Mouse (Mus musculus): ENCODE results near the gene Ryr2. TPM values are rescaled to one million over a fixed set of nuclear protein-coding genes. Genes with fewer than 3 reads are reported as not detected.

The Ryr2 gene
- total RNA-seq, 1 experiment, result 7.0 TPM

DNA sequence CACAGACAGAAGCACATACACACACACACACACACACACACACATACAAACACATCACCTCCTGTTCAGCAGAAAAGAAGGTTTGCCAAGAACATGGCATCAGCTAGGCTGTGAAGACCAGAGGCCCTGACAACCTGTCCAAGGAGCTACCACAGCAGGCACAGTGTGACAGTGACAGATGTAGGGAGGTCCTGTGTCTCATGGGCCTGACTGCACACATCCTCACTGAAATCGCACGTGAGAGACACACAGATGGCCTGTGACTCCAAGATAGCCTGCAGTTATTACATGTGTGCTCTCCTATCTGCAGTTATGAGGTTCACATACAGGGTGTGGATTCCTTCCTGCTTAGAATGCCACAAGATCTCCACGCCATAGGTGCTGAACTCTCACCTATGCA is 182.0 kb downstream of the Ryr2 start:
- Histone ChIP-seq H3K9ac (ENCODE audit: insufficient read depth, low read depth, low read length, poor library complexity, severe bottlenecking) (no peak overlapping the region), H3K9me3 (ENCODE audit: control insufficient read depth, insufficient read depth, low read depth, low read length) (no peaks in the 10 kb centered on the region), H3K36me3 (ENCODE audit: control insufficient read depth, insufficient read depth, low read length, poor library complexity, severe bottlenecking) (no peaks in the 10 kb centered on the region; the same call in 1 of the 2 replicates), H3K27ac (ENCODE audit: insufficient read depth, low read depth, low read length, poor library complexity, severe bottlenecking) (no peak overlapping the region), H3K4me1 (ENCODE audit: control insufficient read depth in 2 of 2, insufficient read depth in 2 of 2, low read length in 2 of 2, poor library complexity in 1 of 2) (peaks cover 3 to 4% of the 10 kb centered on the region in 2 experiments; a peak in 2 of 4 replicates), H3K4me3 (ENCODE audit: insufficient read depth in 1 of 2, low read depth in 1 of 2, low read length in 2 of 2, poor library complexity in 1 of 2, severe bottlenecking in 1 of 2) (no peak overlapping the region)
- no peak for TF ChIP-seq ZC3H11A (IDR thresholded peaks at IDR 0.05; ENCODE audit: borderline replicate concordance, low read depth, low read length)
- no peak for TF ChIP-seq CHD2 (IDR thresholded peaks at IDR 0.05; ENCODE audit: low read depth, low read length)
- no peak for TF ChIP-seq HCFC1 (IDR thresholded peaks at IDR 0.05; ENCODE audit: borderline replicate concordance, insufficient read depth, low read length)
- no peak for TF ChIP-seq MAFK (IDR thresholded peaks at IDR 0.05; ENCODE audit: insufficient read depth, low read depth, low read length)
- TF ChIP-seq ZNF384 (IDR thresholded peaks at IDR 0.05; ENCODE audit: low read depth, low read length), result no peak
- in situ Hi-C loops (cut with MboI; ENCODE audit: low sequenced_read_pairs in 2 of 2, unreplicated experiment in 2 of 2), result no loop called here
- DNase-seq (ENCODE audit: low read depth, low spot score), result no peak

DNA sequence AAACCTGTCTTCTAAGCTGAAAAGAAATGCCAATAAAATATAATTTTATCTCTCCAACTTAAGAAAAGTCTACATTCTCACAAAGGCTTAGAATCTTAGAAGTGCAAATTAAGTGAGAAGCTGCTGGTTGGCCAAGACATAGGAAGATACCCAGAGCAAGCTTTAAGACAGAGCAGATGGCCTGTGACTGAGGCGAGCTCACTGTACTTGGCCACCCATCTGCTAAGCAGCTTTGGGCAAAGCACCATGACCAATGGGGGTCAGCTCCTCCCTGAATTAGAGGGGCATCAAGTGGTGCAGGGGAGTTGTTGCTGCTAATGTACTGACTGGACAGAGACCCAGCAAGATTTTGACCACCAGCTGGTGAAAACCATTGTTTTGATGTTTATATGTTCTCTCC is 186.2 kb downstream of the Ryr2 start:
- in situ Hi-C loops (cut with MboI; ENCODE audit: low sequenced_read_pairs in 2 of 2, unreplicated experiment in 2 of 2), result no loop called here
- Histone ChIP-seq H3K4me3 (ENCODE audit: insufficient read depth in 1 of 2, low read depth in 1 of 2, low read length in 2 of 2, poor library complexity in 1 of 2, severe bottlenecking in 1 of 2) (no peak overlapping the region), H3K9me3 (ENCODE audit: control insufficient read depth, insufficient read depth, low read depth, low read length) (no peaks in the 10 kb centered on the region), H3K9ac (ENCODE audit: insufficient read depth, low read depth, low read length, poor library complexity, severe bottlenecking) (no peak overlapping the region), H3K36me3 (ENCODE audit: control insufficient read depth, insufficient read depth, low read length, poor library complexity, severe bottlenecking) (no peaks in the 10 kb centered on the region; the same call in 1 of the 2 replicates), H3K27ac (ENCODE audit: insufficient read depth, low read depth, low read length, poor library complexity, severe bottlenecking) (no peak overlapping the region), H3K4me1 (ENCODE audit: control insufficient read depth in 2 of 2, insufficient read depth in 2 of 2, low read length in 2 of 2, poor library complexity in 1 of 2) (peaks cover 2% of the 10 kb centered on the region in 2 experiments; a peak in 1 of 4 replicates)
- DNase-seq (ENCODE audit: low read depth, low spot score), result no peak
- TF ChIP-seq HCFC1 (IDR thresholded peaks at IDR 0.05; ENCODE audit: borderline replicate concordance, insufficient read depth, low read length) (no peak), ZC3H11A (IDR thresholded peaks at IDR 0.05; ENCODE audit: borderline replicate concordance, low read depth, low read length) (no peak), ZNF384 (IDR thresholded peaks at IDR 0.05; ENCODE audit: low read depth, low read length) (no peak), CHD2 (IDR thresholded peaks at IDR 0.05; ENCODE audit: low read depth, low read length) (no peak), MAFK (IDR thresholded peaks at IDR 0.05; ENCODE audit: insufficient read depth, low read depth, low read length) (no peak)

DNA sequence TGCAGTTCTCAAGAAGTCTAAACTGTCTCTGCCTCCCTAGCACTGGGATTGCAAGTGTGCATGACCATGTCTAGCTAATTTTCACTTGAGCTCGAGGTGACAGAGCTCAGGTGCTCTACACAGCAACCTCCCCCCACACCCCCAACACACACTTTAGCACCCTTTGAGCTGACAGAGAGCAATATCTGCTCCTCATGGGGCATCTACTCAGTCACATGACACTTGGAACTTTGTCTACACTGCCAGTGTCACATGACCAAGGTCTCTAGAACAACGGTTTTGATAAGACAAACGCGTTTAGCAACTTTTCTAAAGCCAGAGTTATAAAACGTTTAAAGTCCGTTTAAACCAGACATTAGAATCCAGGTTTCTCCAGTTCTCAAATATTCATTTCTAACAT is 187.3 kb downstream of the Ryr2 start:
- no peak overlapping the region for H3K4me3 ChIP-seq (ENCODE audit: insufficient read depth in 1 of 2, low read depth in 1 of 2, low read length in 2 of 2, poor library complexity in 1 of 2, severe bottlenecking in 1 of 2)
- DNase-seq (ENCODE audit: low read depth, low spot score), result no peak
- TF ChIP-seq ZNF384 (IDR thresholded peaks at IDR 0.05; ENCODE audit: low read depth, low read length) (no peak), CHD2 (IDR thresholded peaks at IDR 0.05; ENCODE audit: low read depth, low read length) (no peak), MAFK (IDR thresholded peaks at IDR 0.05; ENCODE audit: insufficient read depth, low read depth, low read length) (no peak), HCFC1 (IDR thresholded peaks at IDR 0.05; ENCODE audit: borderline replicate concordance, insufficient read depth, low read length) (no peak), ZC3H11A (IDR thresholded peaks at IDR 0.05; ENCODE audit: borderline replicate concordance, low read depth, low read length) (no peak)
- in situ Hi-C loops (cut with MboI; ENCODE audit: low sequenced_read_pairs in 2 of 2, unreplicated experiment in 2 of 2), result no loop called here
- no peaks in the 10 kb centered on the region; the same call in 1 of the 2 replicates for H3K36me3 ChIP-seq (ENCODE audit: control insufficient read depth, insufficient read depth, low read length, poor library complexity, severe bottlenecking)
- H3K9me3 ChIP-seq (ENCODE audit: control insufficient read depth, insufficient read depth, low read depth, low read length), result no peaks in the 10 kb centered on the region
- H3K9ac ChIP-seq (ENCODE audit: insufficient read depth, low read depth, low read length, poor library complexity, severe bottlenecking), result no peak overlapping the region
- peaks cover 2% of the 10 kb centered on the region in 2 experiments; a peak in 1 of 4 replicates for H3K4me1 ChIP-seq (ENCODE audit: control insufficient read depth in 2 of 2, insufficient read depth in 2 of 2, low read length in 2 of 2, poor library complexity in 1 of 2)
- H3K27ac ChIP-seq (ENCODE audit: insufficient read depth, low read depth, low read length, poor library complexity, severe bottlenecking), result no peak overlapping the region

DNA sequence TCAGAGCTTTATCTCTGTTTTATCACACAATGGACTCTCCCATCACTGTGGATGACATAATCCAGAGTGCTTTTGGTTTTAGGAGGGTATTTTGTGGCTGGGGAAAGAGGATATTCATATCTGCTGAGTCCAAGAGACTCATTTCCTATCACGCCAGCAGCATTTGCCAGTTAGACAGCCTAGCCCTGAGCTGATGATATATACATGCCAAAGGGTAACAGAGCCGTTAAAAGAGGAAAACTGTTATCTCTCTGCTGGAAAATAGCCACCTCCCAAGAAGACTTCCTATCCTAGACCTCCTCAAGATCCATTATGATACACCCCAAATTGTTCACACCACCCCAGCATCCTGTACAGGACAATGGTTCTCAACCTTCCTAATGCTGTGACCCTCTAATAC is 191.1 kb downstream of the Ryr2 start:
- TF ChIP-seq ZC3H11A (IDR thresholded peaks at IDR 0.05; ENCODE audit: borderline replicate concordance, low read depth, low read length) (no peak), HCFC1 (IDR thresholded peaks at IDR 0.05; ENCODE audit: borderline replicate concordance, insufficient read depth, low read length) (no peak), MAFK (IDR thresholded peaks at IDR 0.05; ENCODE audit: insufficient read depth, low read depth, low read length) (no peak), ZNF384 (IDR thresholded peaks at IDR 0.05; ENCODE audit: low read depth, low read length) (no peak), CHD2 (IDR thresholded peaks at IDR 0.05; ENCODE audit: low read depth, low read length) (no peak)
- in situ Hi-C loops (cut with MboI; ENCODE audit: low sequenced_read_pairs in 2 of 2, unreplicated experiment in 2 of 2), result no loop called here

More for the DNA sequence above, 191.1 kb downstream of the Ryr2 start:
- Histone ChIP-seq H3K9me3 (ENCODE audit: control insufficient read depth, insufficient read depth, low read depth, low read length) (no peaks in the 10 kb centered on the region), H3K4me3 (ENCODE audit: insufficient read depth in 1 of 2, low read depth in 1 of 2, low read length in 2 of 2, poor library complexity in 1 of 2, severe bottlenecking in 1 of 2) (no peak overlapping the region), H3K9ac (ENCODE audit: insufficient read depth, low read depth, low read length, poor library complexity, severe bottlenecking) (no peak overlapping the region), H3K36me3 (ENCODE audit: control insufficient read depth, insufficient read depth, low read length, poor library complexity, severe bottlenecking) (no peaks in the 10 kb centered on the region; the same call in 1 of the 2 replicates), H3K27ac (ENCODE audit: insufficient read depth, low read depth, low read length, poor library complexity, severe bottlenecking) (no peak overlapping the region), H3K4me1 (ENCODE audit: control insufficient read depth in 2 of 2, insufficient read depth in 2 of 2, low read length in 2 of 2, poor library complexity in 1 of 2) (peaks cover 5 to 9% of the 10 kb centered on the region in 2 experiments)
- no peak for DNase-seq (ENCODE audit: low read depth, low spot score)
